Mouse (Mus musculus) gastrocnemius, postnatal 10 days (tissue): Measurements from ENCODE around the gene Ralgapa1. TPM values are rescaled to one million over a fixed set of nuclear protein-coding genes. Genes with fewer than 3 reads are reported as not detected.
"Not testable (repeated sequence)": the region's sequence is repeated elsewhere in the genome, so short reads cannot be mapped to it uniquely, and the experiment has no call there.

ENCODE experiments used
- DNase-seq: peaks from one replicate; pipeline ENCODE4 v3.0.0; 2021; ENCODE audit warnings: mixed read lengths
- total RNA-seq, 2 experiments: library from RNA; stranded (reverse); gene quantifications; 2 replicates each; pipeline ENCODE4 v1.2.3; 2021

Ralgapa1 gene
- total RNA-seq, 2 experiments from 2014 or later: 33.2 to 39.5 TPM

- DNase-seq: peak; percentile 78
Observed at GRCm38 (mm10) chr12:55599639-55600502, 221.1 kb downstream of the Ralgapa1 start.

- peak; percentile 10 for DNase-seq
Observed at GRCm38 (mm10) chr12:55598887-55599561, 221.9 kb downstream of the Ralgapa1 start, which contains the start of gene Insm2. TSS of gene Insm2 (plus strand) at chr12:55599427.

GRCm38 (mm10) chr12:55598537-55598886 is 222.5 kb downstream of the Ralgapa1 start:
- DNase-seq: no peak

- DNase-seq: not testable (repeated sequence)
Observed at GRCm38 (mm10) chr12:55586936-55587335, 234.0 kb downstream of the Ralgapa1 start.

- DNase-seq: no peak
Observed at GRCm38 (mm10) chr12:55573794-55574193, 247.2 kb downstream of the Ralgapa1 start.

GRCm38 (mm10) chr12:55573089-55573488 is 247.9 kb downstream of the Ralgapa1 start:
- no peak for DNase-seq

DNA sequence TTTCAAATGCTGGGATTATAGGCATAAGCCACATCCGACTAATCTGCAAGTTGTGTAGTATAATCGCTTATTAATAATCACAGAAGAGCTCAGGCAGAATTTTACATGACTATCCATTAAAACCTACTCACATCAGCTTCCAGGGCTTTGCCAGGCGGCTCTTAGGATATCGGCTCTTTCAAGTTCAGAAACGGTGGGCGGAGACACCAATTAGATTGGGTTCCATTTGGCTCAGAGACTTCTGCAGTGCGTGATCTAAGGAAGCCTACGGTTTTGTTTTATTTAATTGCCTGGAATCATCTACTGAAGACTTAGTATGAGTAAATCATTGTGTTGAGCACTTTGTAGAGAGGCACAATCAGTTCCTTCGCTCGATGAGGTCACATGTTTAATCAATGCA is 249.3 kb downstream of the Ralgapa1 start:
- no peak for DNase-seq

DNA sequence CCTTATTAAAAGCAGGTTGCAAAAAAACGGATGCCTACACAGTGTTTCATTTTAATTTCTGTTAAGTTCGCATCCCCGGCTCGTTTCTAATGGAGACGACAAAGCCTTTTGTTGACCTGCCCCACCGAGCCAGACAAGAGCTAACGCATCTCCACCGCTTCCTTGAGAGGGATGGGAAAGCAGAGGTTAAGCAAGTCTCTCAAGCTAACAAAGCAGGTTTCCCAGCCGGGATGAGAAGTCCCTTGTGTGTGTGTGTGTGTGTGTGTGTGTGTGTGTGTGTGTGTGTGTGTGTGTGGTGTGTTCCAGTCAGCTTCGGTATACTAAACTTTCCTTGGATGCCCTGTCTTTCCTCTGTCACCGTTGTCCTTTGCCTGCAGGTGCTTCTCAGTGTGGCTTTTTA is 249.8 kb downstream of the Ralgapa1 start:
- no peak for DNase-seq

- no peak for DNase-seq
Observed at GRCm38 (mm10) chr12:55570646-55571045, 250.3 kb downstream of the Ralgapa1 start.

DNA sequence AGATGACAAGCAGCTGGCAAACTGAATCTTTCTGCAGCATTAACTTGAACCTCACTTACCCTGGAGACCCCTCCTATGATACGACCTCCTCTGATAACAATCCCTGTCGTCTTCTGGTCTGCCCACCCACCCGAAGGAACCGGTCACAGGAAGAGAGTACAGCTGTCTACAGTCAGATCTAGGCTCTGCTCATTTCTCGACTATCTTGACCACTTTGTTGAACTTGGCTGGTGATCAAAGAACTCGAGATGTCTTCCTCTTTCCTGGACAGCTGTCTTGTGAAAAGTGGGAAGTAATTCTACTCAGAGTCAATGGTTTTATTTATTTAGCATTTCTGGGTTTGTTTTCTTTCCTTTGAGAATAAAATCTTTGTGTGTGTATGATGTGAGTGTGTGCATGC is 251.3 kb downstream of the Ralgapa1 start:
- DNase-seq: no peak

DNA sequence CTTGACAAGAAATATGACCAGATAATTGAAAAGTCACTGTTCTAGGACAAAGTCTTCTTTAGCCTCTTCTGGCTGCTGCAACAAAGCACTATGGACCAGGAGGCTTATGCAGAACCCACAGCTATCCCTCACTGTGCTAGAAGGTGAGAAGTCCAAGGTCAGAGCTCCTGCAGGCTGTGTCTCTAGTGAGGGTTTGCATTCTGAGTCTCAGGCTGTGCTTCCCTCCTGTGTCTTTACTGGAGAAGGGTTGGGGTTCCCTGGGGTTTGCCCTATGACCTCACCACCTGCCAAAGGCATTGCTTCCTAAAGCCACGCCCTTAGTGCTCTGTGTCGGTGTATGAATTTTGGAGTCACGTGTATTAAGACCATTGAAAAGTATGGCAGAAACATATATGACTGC is 252.5 kb downstream of the Ralgapa1 start:
- DNase-seq: no peak

DNA sequence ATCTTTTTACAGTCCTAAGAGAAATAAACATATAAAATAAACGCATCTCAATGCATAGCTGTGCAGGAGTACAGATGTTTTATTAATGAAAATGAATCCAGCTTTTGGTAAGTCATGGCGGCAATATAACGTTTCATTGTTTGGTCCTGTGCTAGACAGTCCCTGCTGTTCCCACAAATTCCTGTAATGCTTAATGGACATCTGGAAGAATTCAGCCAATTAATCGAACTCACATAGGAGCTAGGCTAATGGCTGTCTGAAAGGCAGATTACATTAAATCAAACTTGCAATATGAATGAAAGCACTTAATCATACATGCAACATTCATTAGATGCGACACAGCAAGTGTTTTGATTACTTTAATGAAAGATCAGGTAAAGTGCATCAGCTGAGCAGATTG is 254.1 kb downstream of the Ralgapa1 start:
- no peak for DNase-seq

GRCm38 (mm10) chr12:55565867-55566266 is 255.1 kb downstream of the Ralgapa1 start:
- DNase-seq: no peak

GRCm38 (mm10) chr12:55565206-55565605 is 255.8 kb downstream of the Ralgapa1 start, which contains the start of gene Aldoart2:
TSS of gene Aldoart2 (plus strand) at chr12:55565239.
- DNase-seq: no peak

DNA sequence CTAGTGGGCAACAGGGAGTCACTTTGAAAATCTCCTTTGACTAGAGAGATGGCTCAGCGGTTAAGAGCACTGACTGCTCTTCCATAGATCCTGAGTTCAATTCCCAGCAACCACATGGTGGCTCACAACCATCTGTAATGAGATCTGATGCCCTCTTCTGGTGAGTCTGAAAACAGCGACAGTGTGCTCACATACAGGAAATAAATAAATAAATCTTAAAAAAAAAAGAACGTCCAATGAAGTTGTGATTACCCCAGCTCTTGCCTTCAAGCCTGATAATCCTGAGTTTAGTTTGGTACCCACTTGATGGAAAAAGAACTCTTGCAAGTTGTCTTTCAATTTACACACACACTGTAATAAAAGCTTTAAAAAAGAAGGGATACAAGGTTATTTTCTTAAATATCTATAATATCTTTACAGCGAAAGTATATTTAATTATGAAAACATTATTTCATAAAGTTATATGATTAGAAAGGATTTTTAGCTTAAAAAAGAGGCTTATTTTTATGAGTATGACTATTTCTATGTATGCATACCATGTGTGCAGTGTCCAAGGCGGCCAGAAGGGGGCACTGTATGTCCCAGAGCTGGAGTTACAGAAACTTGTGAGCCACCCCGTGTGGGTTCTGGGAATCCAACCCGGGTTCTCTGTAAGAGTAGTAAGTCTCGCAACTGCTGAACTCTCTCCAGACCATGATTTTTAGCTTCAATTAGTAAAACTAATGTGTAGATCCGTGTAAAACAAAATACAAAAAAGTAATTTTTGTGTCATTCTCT is 256.6 kb downstream of the Ralgapa1 start:
- DNase-seq: no peak

DNA sequence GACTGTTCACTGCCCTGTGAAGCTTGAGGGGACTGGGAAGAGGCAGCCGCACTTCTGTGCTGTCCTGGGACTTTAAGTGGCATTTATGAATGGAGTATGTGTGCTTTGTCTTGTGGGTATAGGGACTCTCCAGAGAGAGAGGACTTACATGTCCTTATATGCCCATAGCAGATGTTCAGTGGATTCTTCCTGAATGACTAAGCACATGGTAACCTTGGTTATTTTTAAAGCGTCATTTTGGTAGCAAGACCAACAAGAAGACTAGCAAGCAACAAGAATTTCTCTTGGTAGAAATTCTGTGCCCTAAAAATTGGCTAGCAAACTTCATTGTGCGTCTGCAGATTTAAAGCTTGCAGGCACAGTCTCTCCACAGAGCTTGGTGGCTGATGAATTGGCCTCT is 257.2 kb downstream of the Ralgapa1 start:
- DNase-seq: no peak

DNA sequence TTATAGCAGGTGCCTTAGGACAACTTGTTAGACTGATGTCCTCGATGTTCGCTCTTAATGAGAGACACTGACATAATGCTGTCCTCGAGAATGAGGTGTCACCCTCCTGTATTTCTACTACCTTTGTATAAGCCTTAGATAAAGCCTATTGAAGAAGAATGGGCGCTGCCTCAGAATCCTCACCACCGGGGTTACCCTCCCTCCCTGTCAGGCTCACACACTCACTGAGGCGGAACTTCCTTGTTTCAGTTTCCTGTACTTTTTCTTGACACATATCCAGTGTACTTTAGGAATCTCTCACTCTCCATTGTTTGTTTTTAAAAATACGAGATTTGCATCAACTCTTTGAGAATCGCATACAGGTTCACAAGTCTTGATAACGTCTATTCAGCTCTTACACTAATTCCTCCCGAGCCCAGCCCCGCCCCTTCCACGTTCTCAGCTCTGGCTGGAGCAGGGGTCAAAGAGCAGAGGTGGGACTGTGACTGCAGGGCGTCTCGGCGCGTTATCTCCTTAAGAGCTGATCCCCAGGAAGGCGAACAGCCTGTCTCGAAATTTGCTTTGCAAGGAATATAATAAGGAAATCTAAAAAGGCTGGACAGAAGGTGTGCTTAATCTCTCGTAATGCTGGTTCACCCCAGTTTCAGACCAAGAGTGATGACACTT is 260.8 kb downstream of the Ralgapa1 start:
- DNase-seq: no peak

GRCm38 (mm10) chr12:55559184-55559855 is 261.6 kb downstream of the Ralgapa1 start:
- no peak for DNase-seq

GRCm38 (mm10) chr12:55557866-55558265 is 263.1 kb downstream of the Ralgapa1 start:
- no peak for DNase-seq

DNA sequence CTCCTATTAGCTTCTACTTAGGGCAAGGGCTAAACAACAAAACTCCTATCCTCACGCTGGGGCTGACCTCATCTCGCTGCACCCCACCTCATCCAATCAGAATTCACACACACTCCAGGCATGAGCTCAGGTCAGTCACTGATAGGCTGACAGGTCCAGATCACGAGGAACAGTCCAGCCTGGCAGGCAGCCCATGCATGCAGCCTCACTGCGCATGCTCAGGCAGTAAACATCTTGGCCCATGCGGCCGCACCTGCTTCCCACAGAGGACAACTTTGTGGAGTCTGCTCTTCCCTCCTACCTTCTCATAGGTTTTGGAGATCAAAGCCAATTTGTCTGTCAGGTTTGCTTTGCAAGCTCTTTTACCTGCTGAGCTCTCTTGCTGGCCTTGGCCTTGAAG is 266.1 kb downstream of the Ralgapa1 start:
- not testable (repeated sequence) for DNase-seq
